Mouse (Mus musculus): ENCODE results near the gene Mmaa. TPM values are rescaled to one million over a fixed set of nuclear protein-coding genes. Genes with fewer than 3 reads are reported as not detected.

Mmaa gene
- polyA plus RNA-seq, 1 experiment from 2014 or later = 7.2 TPM

DNA sequence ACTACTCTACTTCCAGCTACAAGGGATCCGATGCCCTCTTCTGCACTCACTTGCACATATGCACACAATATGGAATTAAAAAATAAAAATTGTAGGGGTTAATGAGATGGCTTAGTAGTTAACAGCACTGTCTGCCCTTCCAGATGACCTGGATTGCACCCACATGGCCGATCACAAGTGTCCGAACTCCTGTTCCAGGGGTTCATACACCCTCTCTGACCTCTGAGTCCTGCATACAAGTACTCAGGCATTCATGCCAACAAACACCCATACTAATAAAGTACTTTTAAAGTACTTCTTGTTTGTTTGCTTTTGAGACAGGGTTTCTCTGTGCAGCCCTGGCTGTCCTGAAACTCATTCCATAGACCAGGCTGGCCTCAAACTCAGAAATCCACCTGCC, 10.1 kb downstream of the Mmaa start:
- H3K4me3 ChIP-seq (ENCODE audit: low read depth, low read length) = no peak overlapping the region
- no peak for ATAC-seq
- no peaks in the 10 kb centered on the region for H3K27me3 ChIP-seq (replicated peaks; ENCODE audit: control insufficient read depth, insufficient read depth, low read length)
- no peak overlapping the region for H3K4me2 ChIP-seq (replicated peaks; ENCODE audit: low read depth)
- peaks cover 10% of the 10 kb centered on the region; the same call in 1 of the 2 replicates for H3K36me3 ChIP-seq (ENCODE audit: control insufficient read depth, insufficient read depth)
- no peaks in the 10 kb centered on the region for H3K9me3 ChIP-seq (ENCODE audit: control insufficient read depth)
- no peak for TF ChIP-seq CTCF (IDR thresholded peaks at IDR 0.05; ENCODE audit: low read depth)
- H3K9ac ChIP-seq (ENCODE audit: low read depth, low read length) = no peak overlapping the region
- no peak overlapping the region for H3K27ac ChIP-seq (ENCODE audit: low read depth, low read length)
- H3K4me1 ChIP-seq (replicated peaks; ENCODE audit: control insufficient read depth, insufficient read depth, low read length) = no peaks in the 10 kb centered on the region
- 96% methylated on average over 3 of the region's 3 CpGs for WGBS

DNA sequence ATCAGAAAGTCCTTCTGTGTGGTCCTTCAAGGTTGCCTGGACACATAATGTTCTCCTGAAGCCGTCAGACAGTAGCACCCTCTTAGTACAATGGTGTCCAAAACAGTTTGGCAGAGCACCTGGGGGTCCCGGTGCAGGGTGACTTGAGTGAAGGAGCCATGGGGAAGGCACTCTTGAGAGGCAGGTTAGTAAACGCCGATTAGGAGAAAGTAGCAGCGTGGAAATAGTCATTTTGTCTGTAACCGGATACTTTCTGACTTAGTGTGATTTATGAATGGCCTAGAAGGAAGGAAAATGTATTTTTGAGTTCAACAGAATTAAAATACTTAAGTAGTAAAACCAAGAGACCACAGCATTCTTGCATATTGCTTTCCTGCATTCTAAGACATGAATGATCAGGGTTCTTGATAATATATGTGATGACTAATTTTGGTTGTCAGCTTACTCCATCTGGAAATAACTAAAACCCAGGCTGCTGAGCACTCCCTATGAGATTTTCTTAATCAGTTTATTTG, 13.3 kb downstream of the Mmaa start:
- Histone ChIP-seq H3K9ac (ENCODE audit: low read depth, low read length) (no peak overlapping the region), H3K27me3 (replicated peaks; ENCODE audit: control insufficient read depth, insufficient read depth, low read length) (no peaks in the 10 kb centered on the region), H3K4me3 (ENCODE audit: low read depth, low read length) (no peak overlapping the region), H3K27ac (ENCODE audit: low read depth, low read length) (no peak overlapping the region), H3K4me1 (replicated peaks; ENCODE audit: control insufficient read depth, insufficient read depth, low read length) (no peaks in the 10 kb centered on the region), H3K4me2 (replicated peaks; ENCODE audit: low read depth) (no peak overlapping the region), H3K9me3 (ENCODE audit: control insufficient read depth) (no peaks in the 10 kb centered on the region), H3K36me3 (ENCODE audit: control insufficient read depth, insufficient read depth) (peaks cover 10% of the 10 kb centered on the region)
- 87% methylated on average over 6 of the region's 6 CpGs for WGBS
- ATAC-seq = no peak
- no peak for TF ChIP-seq CTCF (IDR thresholded peaks at IDR 0.05; ENCODE audit: low read depth)

DNA sequence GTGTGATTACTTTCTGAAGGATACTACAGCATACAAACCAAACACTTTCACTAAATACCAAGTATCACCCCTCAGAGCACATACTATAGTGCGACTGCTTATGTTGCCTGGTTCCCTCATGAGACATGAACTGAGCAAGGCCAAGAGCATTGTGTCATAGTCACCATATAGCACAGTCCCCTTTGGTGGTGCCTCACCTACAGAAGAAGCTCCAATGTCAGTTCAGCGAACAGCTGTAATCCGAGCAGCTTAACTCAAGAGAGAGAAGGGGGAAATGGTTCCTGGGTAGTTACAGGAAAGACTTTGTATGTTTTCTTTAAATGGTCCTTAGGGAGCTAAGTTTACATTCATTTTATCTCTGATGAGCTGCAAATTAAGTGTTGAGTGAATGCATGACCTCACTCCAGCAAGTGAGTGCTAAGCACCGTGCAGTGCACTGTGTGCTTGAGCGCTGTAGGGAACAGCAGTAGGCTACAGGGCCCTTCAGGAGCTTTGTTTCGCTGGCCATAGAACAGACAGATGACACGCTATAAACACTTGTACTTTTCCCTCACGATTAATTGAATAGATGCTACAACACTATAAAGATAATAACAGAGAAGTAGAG, 17.4 kb downstream of the Mmaa start:
- Histone ChIP-seq H3K27ac (ENCODE audit: low read depth, low read length) (no peak overlapping the region), H3K27me3 (replicated peaks; ENCODE audit: control insufficient read depth, insufficient read depth, low read length) (no peaks in the 10 kb centered on the region), H3K4me2 (replicated peaks; ENCODE audit: low read depth) (no peak overlapping the region), H3K9ac (ENCODE audit: low read depth, low read length) (no peak overlapping the region), H3K9me3 (ENCODE audit: control insufficient read depth) (no peaks in the 10 kb centered on the region), H3K36me3 (ENCODE audit: control insufficient read depth, insufficient read depth) (peaks cover 21% of the 10 kb centered on the region; the same call in 1 of the 2 replicates), H3K4me1 (replicated peaks; ENCODE audit: control insufficient read depth, insufficient read depth, low read length) (no peaks in the 10 kb centered on the region), H3K4me3 (ENCODE audit: low read depth, low read length) (no peak overlapping the region)
- TF ChIP-seq CTCF (IDR thresholded peaks at IDR 0.05; ENCODE audit: low read depth) = no peak
- no peak for ATAC-seq
- 75% methylated on average over 8 of the region's 8 CpGs for WGBS

DNA sequence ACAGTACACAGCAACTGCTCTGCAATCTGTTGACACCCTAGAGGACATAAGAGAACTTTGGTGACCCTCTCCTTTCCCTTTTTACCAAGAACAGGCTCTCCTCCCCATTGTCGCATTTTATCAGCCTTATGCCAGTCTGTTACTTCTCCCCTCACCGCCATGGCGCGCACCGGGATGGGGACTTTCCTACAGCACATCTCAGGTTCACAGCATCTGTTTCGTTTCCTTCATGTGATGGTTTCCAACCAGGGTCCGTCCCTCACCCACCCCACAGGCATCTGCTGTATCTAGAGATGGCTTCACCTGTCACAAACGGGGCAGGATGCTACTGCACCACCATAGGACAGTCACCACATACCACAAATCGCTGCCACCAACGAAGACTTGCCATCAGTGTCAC, 19.8 kb downstream of the Mmaa start:
- Histone ChIP-seq H3K36me3 (ENCODE audit: control insufficient read depth, insufficient read depth) (peaks cover 32% of the 10 kb centered on the region; the same call in 1 of the 2 replicates), H3K9me3 (ENCODE audit: control insufficient read depth) (no peaks in the 10 kb centered on the region), H3K27ac (ENCODE audit: low read depth, low read length) (no peak overlapping the region), H3K27me3 (replicated peaks; ENCODE audit: control insufficient read depth, insufficient read depth, low read length) (no peaks in the 10 kb centered on the region), H3K9ac (ENCODE audit: low read depth, low read length) (no peak overlapping the region), H3K4me2 (replicated peaks; ENCODE audit: low read depth) (no peak overlapping the region), H3K4me1 (replicated peaks; ENCODE audit: control insufficient read depth, insufficient read depth, low read length) (no peaks in the 10 kb centered on the region), H3K4me3 (ENCODE audit: low read depth, low read length) (no peak overlapping the region)
- no peak for TF ChIP-seq CTCF (IDR thresholded peaks at IDR 0.05; ENCODE audit: low read depth)
- WGBS = 95% methylated on average over 10 of the region's 10 CpGs
- no peak for ATAC-seq

DNA sequence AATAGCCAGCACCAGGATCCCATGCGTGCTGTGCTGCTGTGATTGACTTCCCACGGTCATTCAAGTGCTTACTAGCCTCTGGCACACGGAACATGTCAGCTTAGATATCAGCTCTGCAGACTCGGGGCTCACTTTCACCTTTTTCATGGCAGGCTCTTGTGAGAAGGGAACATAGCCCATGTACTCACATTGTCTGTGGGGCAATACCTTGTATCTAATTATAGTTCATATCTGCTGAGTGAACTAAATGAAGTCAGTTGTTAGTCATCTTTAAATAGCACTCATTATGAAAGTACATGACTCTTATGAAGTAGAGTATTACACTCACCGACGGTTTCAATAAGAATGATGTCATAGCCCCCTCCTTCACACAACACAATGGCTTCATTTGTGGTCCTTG, 21.0 kb downstream of the Mmaa start:
- Histone ChIP-seq H3K4me1 (replicated peaks; ENCODE audit: control insufficient read depth, insufficient read depth, low read length) (no peaks in the 10 kb centered on the region), H3K4me3 (ENCODE audit: low read depth, low read length) (no peak overlapping the region), H3K9me3 (ENCODE audit: control insufficient read depth) (no peaks in the 10 kb centered on the region), H3K27me3 (replicated peaks; ENCODE audit: control insufficient read depth, insufficient read depth, low read length) (no peaks in the 10 kb centered on the region), H3K27ac (ENCODE audit: low read depth, low read length) (no peak overlapping the region), H3K9ac (ENCODE audit: low read depth, low read length) (no peak overlapping the region), H3K4me2 (replicated peaks; ENCODE audit: low read depth) (no peak overlapping the region), H3K36me3 (ENCODE audit: control insufficient read depth, insufficient read depth) (peaks cover 43% of the 10 kb centered on the region)
- no peak for TF ChIP-seq CTCF (IDR thresholded peaks at IDR 0.05; ENCODE audit: low read depth)
- 50% methylated on average over 6 of the region's 6 CpGs for WGBS
- ATAC-seq = peak; percentile 46

DNA sequence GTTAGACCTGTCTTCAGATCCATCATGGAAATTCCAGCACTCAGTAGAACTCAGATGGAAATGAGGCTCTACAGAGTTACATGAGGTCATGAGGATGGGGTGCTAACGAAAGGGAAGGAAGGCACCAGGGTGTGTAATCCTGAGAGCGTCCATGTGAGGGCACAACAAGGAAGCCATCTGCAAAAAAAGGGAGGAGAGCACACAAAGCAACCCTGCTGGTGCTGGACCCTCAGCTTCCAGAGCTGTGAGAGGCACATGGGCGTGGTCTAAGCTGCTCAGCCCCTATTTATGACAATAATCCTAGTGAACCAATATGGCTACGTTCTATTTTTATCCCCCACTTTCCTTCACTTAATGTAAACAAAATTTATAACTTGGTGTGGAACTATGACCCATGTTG, 22.1 kb downstream of the Mmaa start:
- TF ChIP-seq CTCF (IDR thresholded peaks at IDR 0.05; ENCODE audit: low read depth) = peak; percentile 20; the same call in 1 of the 2 replicates
- no peak for ATAC-seq

More for the DNA sequence above, 22.1 kb downstream of the Mmaa start:
- H3K4me3 ChIP-seq (ENCODE audit: low read depth, low read length) = no peak overlapping the region
- H3K36me3 ChIP-seq (ENCODE audit: control insufficient read depth, insufficient read depth) = peaks cover 53% of the 10 kb centered on the region
- H3K27me3 ChIP-seq (replicated peaks; ENCODE audit: control insufficient read depth, insufficient read depth, low read length) = no peaks in the 10 kb centered on the region
- H3K9me3 ChIP-seq (ENCODE audit: control insufficient read depth) = no peaks in the 10 kb centered on the region
- no peak overlapping the region for H3K9ac ChIP-seq (ENCODE audit: low read depth, low read length)
- no peaks in the 10 kb centered on the region for H3K4me1 ChIP-seq (replicated peaks; ENCODE audit: control insufficient read depth, insufficient read depth, low read length)
- H3K4me2 ChIP-seq (replicated peaks; ENCODE audit: low read depth) = no peak overlapping the region
- H3K27ac ChIP-seq (ENCODE audit: low read depth, low read length) = no peak overlapping the region
- 70% methylated on average over 4 of the region's 4 CpGs for WGBS
